Mouse (Mus musculus) NIH3T3 (cell line): Measurements from ENCODE around the gene Gm10283.
"Not testable (repeated sequence)": the region's sequence is repeated elsewhere in the genome, so short reads cannot be mapped to it uniquely, and the experiment has no call there.

Experiments used
- DNase-seq: peaks from one replicate; pipeline ENCODE4 v3.0.0-alpha.2; 2012; ENCODE audit warnings: low read depth

Gene Gm10283

GRCm38 (mm10) chr8:60503098-60503497, at the start of gene Gm10283:
TSS of gene Gm10283 (minus strand) at chr8:60503198.
- DNase-seq = no peak

- DNase-seq = no peak
Measured at GRCm38 (mm10) chr8:60534945-60535344, 31.9 kb upstream of the Gm10283 start.

GRCm38 (mm10) chr8:60518286-60518685, 15.3 kb upstream of the Gm10283 start:
- DNase-seq = no peak

GRCm38 (mm10) chr8:60505653-60506521, 2.9 kb upstream of the Gm10283 start, which contains the start of gene Aadat:
TSS of gene Aadat (plus strand) at chr8:60505932.
- peak; percentile 83 for DNase-seq

- DNase-seq = not testable (repeated sequence)
Measured at GRCm38 (mm10) chr8:60495046-60495445, 8.0 kb downstream of the Gm10283 start.

GRCm38 (mm10) chr8:60494606-60495005, 8.4 kb downstream of the Gm10283 start:
- no peak for DNase-seq

GRCm38 (mm10) chr8:60492471-60492870, 10.5 kb downstream of the Gm10283 start:
- DNase-seq = no peak

GRCm38 (mm10) chr8:60491871-60492270, 11.1 kb downstream of the Gm10283 start:
- no peak for DNase-seq

- DNase-seq = no peak
Measured at GRCm38 (mm10) chr8:60490147-60490546, 12.9 kb downstream of the Gm10283 start.

- DNase-seq = peak; percentile 79
Measured at GRCm38 (mm10) chr8:60466686-60467335, 36.2 kb downstream of the Gm10283 start.

- DNase-seq = no peak
Measured at GRCm38 (mm10) chr8:60449296-60449695, 53.7 kb downstream of the Gm10283 start.

- DNase-seq = no peak
Measured at GRCm38 (mm10) chr8:60444989-60445388, 58.0 kb downstream of the Gm10283 start.

- DNase-seq = no peak
Measured at GRCm38 (mm10) chr8:60438557-60438956, 64.4 kb downstream of the Gm10283 start.

GRCm38 (mm10) chr8:60436872-60437271, 66.1 kb downstream of the Gm10283 start:
- DNase-seq = no peak

- no peak for DNase-seq
Measured at GRCm38 (mm10) chr8:60432649-60433048, 70.3 kb downstream of the Gm10283 start.

- no peak for DNase-seq
Measured at GRCm38 (mm10) chr8:60406358-60406757, 96.6 kb downstream of the Gm10283 start.

GRCm38 (mm10) chr8:60404994-60405548, 97.9 kb downstream of the Gm10283 start:
- DNase-seq = no peak

GRCm38 (mm10) chr8:60393675-60394074, 109.3 kb downstream of the Gm10283 start:
- no peak for DNase-seq

GRCm38 (mm10) chr8:60386589-60386988, 116.4 kb downstream of the Gm10283 start:
- DNase-seq = no peak
